Mouse (Mus musculus) liver, embryonic 16.5 days (tissue): ENCODE data around the gene Faxc. TPM values are rescaled to one million over a fixed set of nuclear protein-coding genes. Genes with fewer than 3 reads are reported as not detected.

Experiments
- ATAC-seq: fragments of 200-750 bp; cut with Nextera tagmentation; 2 replicates; pipeline ENCODE4 v1.8.0; 2017; ENCODE audit warnings: low read depth, mild to moderate bottlenecking, moderate number of reproducible peaks, moderate library complexity
- H3K27ac ChIP-seq: fragments of 300-500 bp; sonication (generic); 2 replicates; pipeline ENCODE4 v1.5.1; 2014; ENCODE audit warnings: mild to moderate bottlenecking, low read length
- H3K27me3 ChIP-seq: fragments of 300-500 bp; sonication (generic); 2 replicates; pipeline ENCODE4 v1.6.1; 2014; ENCODE audit warnings: low read depth, low read length, mixed read lengths; ENCODE audit not compliant: control insufficient read depth, insufficient read depth
- H3K36me3 ChIP-seq: fragments of 300-500 bp; sonication (generic); 2 replicates; pipeline ENCODE4 v1.6.1; 2014; ENCODE audit warnings: mild to moderate bottlenecking; ENCODE audit not compliant: control insufficient read depth, insufficient read depth
- H3K4me1 ChIP-seq: fragments of 300-500 bp; sonication (generic); 2 replicates; pipeline ENCODE4 v1.6.1; 2014; ENCODE audit warnings: low read depth, low read length, mixed read lengths; ENCODE audit not compliant: control insufficient read depth
- H3K4me2 ChIP-seq: fragments of 300-500 bp; sonication (generic); 2 replicates; pipeline ENCODE4 v1.6.1; 2014; ENCODE audit warnings: low read depth, low read length, mixed read lengths
- H3K4me3 ChIP-seq: fragments of 300-500 bp; sonication (generic); 2 replicates; pipeline ENCODE4 v1.5.1; 2014; ENCODE audit warnings: low read depth, mild to moderate bottlenecking, low read length
- H3K9ac ChIP-seq: fragments of 300-500 bp; sonication (generic); 2 replicates; pipeline ENCODE4 v1.6.1; 2014; ENCODE audit warnings: low read depth, low read length
- H3K9me3 ChIP-seq: fragments of 300-500 bp; sonication (generic); replicated peaks from 2 replicates; pipeline ENCODE4 v1.6.1; 2016; ENCODE audit warnings: low read length; ENCODE audit not compliant: control insufficient read depth
- WGBS: fragments of 180-500 bp; shearing (Covaris S2); extraction: QIAGEN DNeasy Blood & Tissue Kit; methylation state at CpG from one replicate; pipeline ENCODE4 v1.1.7; 2014; ENCODE audit not compliant: insufficient replicate concordance; 5-methylcytosine and 5-hydroxymethylcytosine counted together
- polyA plus RNA-seq: library from polyadenylated mRNA; unstranded; fragments of >200 nt; fragmentation: Nextera tagmentation; extraction: Ambion mirVana; gene quantifications from 2 replicates; pipeline ENCODE4 v1.2.1, GENCODE M21; 2015

Gene Faxc
- polyA plus RNA-seq, 1 experiment from 2014 or later: 0.04 TPM

DNA sequence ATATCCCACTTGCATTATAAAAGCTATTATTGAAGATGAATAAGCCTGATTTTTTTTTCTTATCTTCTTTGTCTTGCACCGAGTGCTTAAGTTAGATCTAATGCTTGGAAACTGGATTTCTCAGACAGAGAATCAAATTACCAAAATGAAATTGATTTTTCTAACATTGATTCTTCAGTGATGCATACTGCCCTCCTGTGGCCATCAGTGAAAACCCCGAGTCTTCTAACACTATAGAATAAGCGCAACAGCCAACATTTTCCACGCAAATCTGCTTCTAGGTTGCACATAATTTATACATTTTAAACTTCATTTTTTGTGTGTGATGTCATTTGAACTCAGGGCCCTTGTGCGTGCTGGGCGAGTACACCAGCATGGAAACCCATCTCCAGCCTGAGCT is 20.3 kb downstream of the Faxc start:
- no peak overlapping the region for H3K9ac ChIP-seq
- H3K27me3 ChIP-seq: no peaks in the 10 kb centered on the region
- H3K9me3 ChIP-seq: no peaks in the 10 kb centered on the region
- no peaks in the 10 kb centered on the region for H3K4me1 ChIP-seq
- no peak for ATAC-seq
- no peak overlapping the region for H3K4me2 ChIP-seq
- no peak overlapping the region for H3K27ac ChIP-seq
- H3K36me3 ChIP-seq: no peaks in the 10 kb centered on the region
- no peak overlapping the region for H3K4me3 ChIP-seq
- 30% methylated on average over 6 of the region's 6 CpGs for WGBS

DNA sequence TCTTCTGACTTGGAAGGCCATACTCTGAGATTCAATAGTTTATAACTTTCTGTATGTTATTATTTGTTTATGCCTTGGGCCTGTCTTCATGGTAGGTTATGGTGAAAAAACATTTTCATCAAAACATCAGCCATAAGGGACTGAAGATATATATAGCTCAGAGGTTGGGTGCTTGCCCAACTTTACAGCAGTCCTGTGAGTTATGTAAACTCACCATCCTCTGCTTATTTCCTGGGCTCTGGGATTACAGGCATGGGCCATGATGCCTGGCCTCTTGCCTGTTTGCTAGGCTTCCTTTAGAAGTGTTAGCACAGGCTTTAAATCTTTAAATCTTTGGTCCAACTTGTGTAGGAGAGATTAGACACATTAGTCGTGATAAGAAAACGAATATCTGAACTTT is 21.1 kb downstream of the Faxc start:
- H3K4me3 ChIP-seq: no peak overlapping the region
- no peaks in the 10 kb centered on the region for H3K4me1 ChIP-seq
- H3K4me2 ChIP-seq: no peak overlapping the region
- H3K9ac ChIP-seq: no peak overlapping the region
- no peaks in the 10 kb centered on the region for H3K36me3 ChIP-seq
- H3K9me3 ChIP-seq: no peaks in the 10 kb centered on the region
- 19% methylated on average over 2 of the region's 2 CpGs for WGBS
- H3K27me3 ChIP-seq: no peaks in the 10 kb centered on the region
- ATAC-seq: no peak
- no peak overlapping the region for H3K27ac ChIP-seq

DNA sequence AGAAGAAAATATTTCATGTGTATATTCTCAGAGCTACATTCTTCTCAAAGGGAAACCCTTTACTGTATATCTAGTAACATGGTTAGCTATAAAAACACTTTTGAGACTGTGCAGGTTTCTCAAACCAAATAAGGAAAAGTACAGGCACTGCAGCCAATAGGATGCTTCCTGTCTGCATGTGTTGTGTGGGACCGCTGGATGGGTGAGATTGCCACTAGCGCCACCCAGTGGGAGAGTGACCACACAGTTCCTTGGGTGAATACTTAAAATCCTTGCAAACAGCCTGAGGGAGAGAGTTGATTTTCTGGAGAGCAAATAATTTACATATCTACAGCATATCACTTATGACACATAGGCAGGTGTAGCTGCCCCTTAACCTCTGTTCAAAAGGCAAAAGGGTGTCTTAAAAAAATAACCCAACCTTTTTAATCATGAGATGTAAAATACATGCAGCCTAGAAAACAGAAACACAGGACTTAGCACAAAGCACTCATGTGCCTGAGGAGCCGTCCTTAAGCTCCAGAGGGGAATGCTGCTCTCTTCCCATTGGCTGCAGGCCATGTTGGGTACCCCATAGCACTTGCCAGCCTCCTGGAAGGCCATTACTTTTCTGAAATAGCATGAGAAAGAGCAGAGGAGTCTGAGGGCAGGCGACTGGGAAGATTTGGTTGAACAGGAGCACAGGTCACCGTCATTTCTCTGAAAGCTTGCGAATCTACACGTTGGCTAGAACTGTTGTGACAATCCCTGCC is 26.6 kb downstream of the Faxc start:
- no peaks in the 10 kb centered on the region for H3K36me3 ChIP-seq
- H3K9ac ChIP-seq: no peak overlapping the region
- no peak overlapping the region for H3K4me2 ChIP-seq
- no peak overlapping the region for H3K4me3 ChIP-seq
- no peak; the same call in 1 of the 2 replicates for ATAC-seq
- no peaks in the 10 kb centered on the region for H3K4me1 ChIP-seq
- no peak overlapping the region for H3K27ac ChIP-seq
- no peaks in the 10 kb centered on the region for H3K9me3 ChIP-seq
- no peaks in the 10 kb centered on the region for H3K27me3 ChIP-seq
- 42% methylated on average over 7 of the region's 7 CpGs for WGBS

DNA sequence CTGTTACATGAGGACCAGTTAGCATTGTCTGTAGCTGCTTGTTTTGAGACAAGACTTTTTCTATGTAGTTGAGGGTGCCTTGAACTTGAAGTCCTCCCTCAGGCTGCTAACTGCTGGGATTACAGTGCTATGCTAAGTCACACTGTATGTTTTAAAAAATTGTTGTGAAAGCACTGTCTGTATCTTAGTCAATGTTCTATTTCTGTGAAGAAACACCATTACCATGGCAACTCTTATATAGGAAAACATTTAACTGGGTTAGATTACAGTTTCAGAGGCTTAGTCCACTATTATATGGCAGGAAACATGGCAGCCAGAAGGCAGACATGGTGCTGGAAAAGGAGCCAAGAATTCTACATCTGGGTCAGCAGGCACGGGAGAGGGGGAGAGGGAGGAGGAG is 40.8 kb downstream of the Faxc start:
- Histone ChIP-seq H3K36me3 (no peaks in the 10 kb centered on the region), H3K4me3 (no peak overlapping the region), H3K9ac (no peak overlapping the region), H3K27ac (no peak overlapping the region), H3K9me3 (no peaks in the 10 kb centered on the region), H3K27me3 (no peaks in the 10 kb centered on the region), H3K4me2 (no peak overlapping the region), H3K4me1 (no peaks in the 10 kb centered on the region)
- no peak for ATAC-seq
- WGBS: 63% methylated on average over 1 of the region's 1 CpGs

DNA sequence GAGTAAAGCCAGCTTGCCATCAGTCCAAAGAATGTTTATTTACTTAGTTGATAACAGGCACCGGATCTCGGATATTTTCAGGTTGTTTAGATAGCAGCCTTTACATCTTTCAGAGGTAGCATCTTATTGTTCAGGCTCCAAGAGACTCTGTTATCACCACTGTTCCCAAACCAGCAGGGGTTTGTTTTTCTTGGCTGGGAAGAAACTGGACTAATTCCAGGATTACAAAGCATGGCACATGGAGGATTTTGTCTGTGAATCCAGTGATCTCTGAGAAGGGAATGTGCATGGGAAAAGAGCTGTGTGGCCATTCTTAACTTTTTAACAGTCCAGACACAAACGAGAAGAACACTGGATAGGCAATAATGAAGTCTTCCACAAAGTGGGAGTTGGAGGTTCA is 43.0 kb downstream of the Faxc start:
- ATAC-seq: no peak
- Histone ChIP-seq H3K4me1 (no peaks in the 10 kb centered on the region), H3K9me3 (no peaks in the 10 kb centered on the region), H3K4me2 (no peak overlapping the region), H3K4me3 (no peak overlapping the region), H3K27me3 (no peaks in the 10 kb centered on the region), H3K9ac (no peak overlapping the region), H3K36me3 (no peaks in the 10 kb centered on the region), H3K27ac (no peak overlapping the region)
- 12% methylated on average over 3 of the region's 3 CpGs for WGBS

DNA sequence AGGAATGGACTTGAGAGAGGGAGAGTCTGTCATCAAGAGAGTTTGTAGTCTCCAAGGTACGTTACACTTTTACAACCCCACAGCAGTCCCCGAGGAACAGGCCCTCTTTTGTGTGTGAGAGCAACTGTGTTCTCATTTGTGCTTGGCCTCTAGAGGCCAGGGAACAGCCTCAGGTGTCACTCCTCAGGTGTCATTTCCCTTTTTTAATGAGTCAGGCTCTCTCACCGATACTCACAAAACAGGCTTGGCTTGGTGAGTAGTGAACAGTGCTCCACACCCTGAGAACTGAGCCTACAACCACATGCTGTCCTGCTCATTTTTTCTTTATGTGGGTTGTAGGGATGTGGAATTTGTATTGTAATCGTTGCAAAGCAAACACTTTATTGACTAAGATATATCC is 49.3 kb downstream of the Faxc start:
- no peak overlapping the region for H3K4me3 ChIP-seq
- 66% methylated on average over 4 of the region's 4 CpGs for WGBS
- H3K9ac ChIP-seq: no peak overlapping the region
- H3K27me3 ChIP-seq: no peaks in the 10 kb centered on the region
- H3K4me1 ChIP-seq: no peaks in the 10 kb centered on the region
- H3K27ac ChIP-seq: no peak overlapping the region
- no peak for ATAC-seq
- no peak overlapping the region for H3K4me2 ChIP-seq
- H3K36me3 ChIP-seq: no peaks in the 10 kb centered on the region
- no peaks in the 10 kb centered on the region for H3K9me3 ChIP-seq

DNA sequence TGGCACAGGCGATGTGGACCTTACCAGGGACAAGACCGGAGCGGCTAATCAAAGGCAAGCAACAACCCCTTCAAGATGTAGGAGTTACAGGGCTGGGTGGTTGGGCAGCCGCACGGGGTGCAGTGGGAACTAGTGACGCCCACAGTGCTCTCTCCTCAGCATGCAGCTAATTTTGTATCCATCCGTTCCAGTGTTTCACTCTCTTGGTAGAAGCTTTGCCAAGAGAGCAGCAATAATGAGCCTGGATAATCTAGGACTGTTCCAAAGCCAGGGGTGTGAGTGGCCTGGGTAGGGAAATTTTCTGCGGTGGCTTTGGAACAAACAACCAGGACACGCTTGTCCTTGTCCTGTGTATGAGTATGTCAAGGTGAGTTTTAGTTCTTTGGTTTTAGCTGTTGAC is 51.3 kb downstream of the Faxc start:
- Histone ChIP-seq H3K9me3 (no peaks in the 10 kb centered on the region), H3K27ac (no peak overlapping the region), H3K4me3 (no peak overlapping the region), H3K36me3 (no peaks in the 10 kb centered on the region), H3K27me3 (no peaks in the 10 kb centered on the region), H3K9ac (no peak overlapping the region), H3K4me2 (no peak overlapping the region), H3K4me1 (no peaks in the 10 kb centered on the region)
- no peak for ATAC-seq
- WGBS: 72% methylated on average over 9 of the region's 9 CpGs

DNA sequence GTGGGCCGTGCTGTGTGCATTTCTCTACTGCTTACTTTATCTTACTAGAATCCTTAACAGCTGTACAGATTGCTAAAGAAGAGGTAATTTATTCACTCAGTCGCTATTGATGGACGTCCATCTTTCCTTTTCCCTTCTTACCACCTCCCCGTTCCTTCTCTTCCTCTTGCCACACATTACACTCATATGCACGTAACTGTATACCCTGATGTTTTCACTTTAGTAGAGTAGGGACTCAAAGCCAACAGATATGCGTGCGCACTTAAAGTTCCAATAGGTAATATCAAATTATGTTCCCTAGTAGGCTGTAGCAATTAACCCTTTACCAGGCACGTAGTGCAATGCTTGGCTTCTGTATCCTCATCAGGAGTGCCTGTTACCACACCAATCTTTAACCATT is 55.7 kb downstream of the Faxc start:
- no peaks in the 10 kb centered on the region for H3K4me1 ChIP-seq
- no peaks in the 10 kb centered on the region for H3K36me3 ChIP-seq
- H3K4me2 ChIP-seq: no peak overlapping the region
- no peak overlapping the region for H3K27ac ChIP-seq
- H3K9ac ChIP-seq: no peak overlapping the region
- no peak for ATAC-seq
- no peaks in the 10 kb centered on the region for H3K9me3 ChIP-seq
- no peaks in the 10 kb centered on the region for H3K27me3 ChIP-seq
- H3K4me3 ChIP-seq: no peak overlapping the region
- 69% methylated on average over 8 of the region's 8 CpGs for WGBS

DNA sequence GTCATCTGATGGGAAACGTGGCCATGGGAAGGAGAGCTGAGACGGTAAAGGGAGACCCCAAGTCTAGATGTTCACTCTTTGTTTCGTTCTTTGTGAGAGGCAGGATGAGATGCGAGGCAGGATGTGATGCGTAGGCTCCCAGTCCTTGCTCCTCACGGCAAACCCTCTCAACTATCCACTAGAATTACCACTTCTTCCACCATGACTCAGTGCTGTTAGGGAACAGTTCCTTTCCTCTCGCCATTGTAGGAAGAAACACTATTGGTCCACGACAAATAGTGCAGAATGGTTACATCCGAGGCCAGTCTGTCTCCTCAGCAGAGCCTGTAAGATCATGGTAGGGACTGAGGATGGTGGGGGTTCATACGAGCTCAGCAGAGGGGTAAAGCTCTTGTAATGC is 56.3 kb downstream of the Faxc start:
- H3K9me3 ChIP-seq: no peaks in the 10 kb centered on the region
- no peak for ATAC-seq
- no peaks in the 10 kb centered on the region for H3K4me1 ChIP-seq
- H3K4me2 ChIP-seq: no peak overlapping the region
- H3K9ac ChIP-seq: no peak overlapping the region
- H3K27ac ChIP-seq: no peak overlapping the region
- WGBS: 62% methylated on average over 10 of the region's 10 CpGs
- H3K36me3 ChIP-seq: no peaks in the 10 kb centered on the region
- H3K27me3 ChIP-seq: no peaks in the 10 kb centered on the region
- no peak overlapping the region for H3K4me3 ChIP-seq
